Mouse (Mus musculus) Muller cell, postnatal 12 days (primary cell): Measurements from ENCODE around the gene Rnf39.

ENCODE experiments used
- DNase-seq: peaks from one replicate; pipeline ENCODE4 v3.0.0-alpha.2; 2015; ENCODE audit errors: inconsistent ontology term

The Rnf39 gene

DNA sequence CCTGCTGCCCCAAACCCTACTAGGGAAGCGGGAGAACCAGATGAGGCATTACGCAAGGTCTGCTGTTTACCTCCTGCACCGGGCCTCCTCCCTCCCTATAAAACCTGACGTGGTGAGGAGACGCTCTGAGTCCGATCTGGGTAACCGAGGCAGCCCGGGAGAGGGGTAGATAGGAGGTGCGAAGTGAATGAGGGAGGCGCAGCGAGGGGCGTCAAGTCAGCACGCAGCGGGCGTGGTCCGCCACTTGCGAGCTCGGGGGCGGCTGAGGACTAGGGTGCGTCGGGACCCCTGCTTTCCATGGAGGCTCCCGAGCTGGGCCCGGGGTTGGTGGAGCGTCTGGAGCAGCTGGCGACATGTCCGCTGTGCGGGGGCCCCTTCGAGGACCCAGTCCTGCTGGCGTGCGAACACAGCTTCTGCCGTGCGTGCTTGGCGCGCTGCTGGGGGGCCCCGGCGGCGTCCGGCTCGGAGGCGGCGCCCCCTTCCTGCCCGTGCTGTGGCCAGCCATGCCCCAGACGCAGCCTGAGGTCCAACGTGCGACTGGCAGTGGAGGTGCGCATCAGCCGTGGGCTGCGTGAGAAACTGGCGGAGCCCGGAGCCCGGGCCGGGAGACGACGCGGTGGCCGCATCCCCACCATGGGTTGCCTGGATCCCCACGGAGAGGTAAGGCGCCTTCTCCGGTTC is at the start of gene Rnf39:
Rnf39 (plus strand) TSS at position 128 of the 681 bp plus-strand sequence.
- no peak for DNase-seq

DNA sequence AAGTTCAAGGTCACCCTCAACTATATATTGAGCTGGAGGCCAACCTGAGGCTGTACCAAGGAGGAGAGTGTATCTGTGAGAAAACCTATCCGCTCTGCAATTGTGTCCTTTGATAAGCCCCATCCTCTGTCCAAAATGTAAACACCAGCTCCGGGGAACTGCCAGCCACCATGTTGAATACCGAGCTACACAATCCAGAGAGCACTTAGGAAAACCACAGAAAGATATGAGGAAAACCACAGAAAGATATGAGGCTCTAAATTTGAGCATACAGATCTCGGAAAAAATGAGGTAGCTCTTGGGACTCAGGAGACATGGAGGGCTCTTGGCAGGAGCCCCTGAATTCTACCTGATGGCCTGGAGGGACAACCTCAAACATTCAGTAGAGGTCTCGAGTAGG is 49.3 kb upstream of the Rnf39 start:
- no peak for DNase-seq

DNA sequence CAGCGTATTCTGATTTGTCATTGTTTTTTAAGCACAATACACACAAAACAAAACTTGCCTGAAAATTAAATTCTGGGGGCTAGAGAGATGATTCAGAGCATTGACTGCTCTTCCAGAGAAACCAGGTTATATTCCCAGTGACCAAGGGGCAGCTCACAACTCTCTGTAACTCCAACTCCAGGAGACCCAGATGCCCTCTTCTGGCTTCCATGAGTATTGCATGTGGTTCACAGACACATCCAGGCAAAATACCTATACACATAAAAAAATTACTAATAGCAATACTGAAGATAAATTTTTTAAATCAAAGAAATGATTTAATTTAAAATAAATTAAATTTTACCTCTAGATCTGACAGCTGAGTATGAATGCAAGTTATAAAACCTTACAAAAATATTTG is 46.1 kb upstream of the Rnf39 start:
- no peak for DNase-seq

DNA sequence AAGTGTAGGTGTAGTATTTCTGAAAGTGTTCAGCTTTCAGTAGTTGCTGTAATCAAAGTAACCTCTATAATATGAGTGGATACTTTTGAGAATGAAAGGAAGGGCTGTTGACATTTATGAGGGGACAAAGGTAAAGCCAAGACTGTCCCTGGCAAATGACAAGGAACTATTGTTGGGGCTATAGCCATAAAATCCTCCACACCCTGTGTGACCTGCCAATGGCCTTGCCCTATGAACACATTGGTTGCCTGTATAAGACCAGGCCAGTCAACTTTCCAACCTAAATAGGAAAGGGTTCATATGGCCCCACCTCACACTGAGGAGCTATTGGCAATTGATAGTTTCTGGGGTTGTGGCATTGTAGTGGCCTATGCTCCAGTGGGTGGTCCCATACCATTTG is 45.7 kb upstream of the Rnf39 start:
- no peak for DNase-seq

DNA sequence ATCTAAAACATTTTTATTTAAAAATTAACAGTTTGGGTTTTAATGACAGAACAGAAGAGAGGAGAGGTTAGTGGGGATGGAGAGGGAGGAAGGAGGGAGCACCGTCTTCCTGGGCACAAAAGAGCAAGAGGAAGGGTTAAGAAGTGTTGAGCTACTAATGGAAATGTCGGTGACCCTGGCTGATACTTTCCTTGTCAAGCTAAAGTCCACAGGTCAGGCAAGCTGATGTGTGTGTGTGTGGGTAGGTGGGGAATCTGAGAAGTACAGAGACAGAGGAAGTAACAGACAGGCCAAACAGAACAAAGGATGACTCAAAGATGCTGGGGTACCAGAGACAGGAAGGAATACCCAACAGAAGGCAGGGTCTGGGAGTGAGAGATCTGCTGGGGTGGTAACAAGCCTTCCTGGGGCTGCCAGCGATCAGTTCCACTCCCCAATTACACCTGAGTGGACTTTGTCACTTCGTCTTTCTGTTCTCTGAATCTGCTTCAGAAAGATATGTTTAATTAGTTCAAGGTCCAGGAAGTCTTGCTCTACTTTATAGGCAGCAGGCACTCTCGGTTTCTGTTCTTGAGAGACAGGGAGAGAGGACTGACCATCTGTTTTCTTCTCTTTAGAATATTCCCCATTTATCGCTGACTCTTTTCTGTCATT is 45.0 kb upstream of the Rnf39 start, which contains the start of gene Trim31:
Trim31 (plus strand) TSS at position 567 of the 654 bp plus-strand sequence.
- DNase-seq, result no peak

DNA sequence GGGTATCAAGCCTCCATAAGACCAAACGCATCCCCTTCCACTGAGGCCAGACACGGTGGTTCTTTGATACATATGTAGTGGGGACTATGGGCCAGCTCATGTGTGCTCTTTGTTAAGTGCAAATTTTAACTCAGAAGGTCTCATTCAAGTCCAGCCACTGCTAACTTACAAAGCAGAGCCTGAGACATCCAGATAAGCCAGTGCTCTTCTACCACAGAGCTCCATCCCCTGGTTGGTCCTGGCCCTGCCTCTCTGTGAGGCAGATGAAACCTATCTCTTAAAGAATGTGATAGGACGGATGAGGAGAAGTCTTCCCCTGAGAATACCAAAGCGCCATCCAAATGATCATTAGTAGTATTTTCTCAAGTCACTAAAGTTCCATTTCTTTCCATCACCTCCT is 43.3 kb upstream of the Rnf39 start:
- DNase-seq, result no peak

DNA sequence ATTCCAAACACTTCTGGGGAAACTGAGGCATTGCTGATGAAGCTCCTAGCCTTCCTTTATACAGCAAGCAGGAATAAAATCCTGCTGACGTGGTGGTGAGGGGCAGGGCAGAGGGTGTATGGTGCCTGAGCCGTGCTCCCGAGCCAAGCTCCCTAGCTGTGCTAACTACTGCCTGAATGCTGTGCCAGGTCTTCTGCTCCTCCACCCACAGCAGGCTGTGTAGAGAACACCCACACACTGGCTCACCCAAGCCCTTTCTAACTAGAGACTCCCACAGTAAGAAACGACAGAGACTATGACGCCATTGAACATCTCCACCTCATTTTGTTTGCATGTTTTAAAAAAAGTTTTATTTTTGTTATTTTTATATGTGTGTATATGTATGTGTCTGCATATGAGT is 42.7 kb upstream of the Rnf39 start:
- no peak for DNase-seq

DNA sequence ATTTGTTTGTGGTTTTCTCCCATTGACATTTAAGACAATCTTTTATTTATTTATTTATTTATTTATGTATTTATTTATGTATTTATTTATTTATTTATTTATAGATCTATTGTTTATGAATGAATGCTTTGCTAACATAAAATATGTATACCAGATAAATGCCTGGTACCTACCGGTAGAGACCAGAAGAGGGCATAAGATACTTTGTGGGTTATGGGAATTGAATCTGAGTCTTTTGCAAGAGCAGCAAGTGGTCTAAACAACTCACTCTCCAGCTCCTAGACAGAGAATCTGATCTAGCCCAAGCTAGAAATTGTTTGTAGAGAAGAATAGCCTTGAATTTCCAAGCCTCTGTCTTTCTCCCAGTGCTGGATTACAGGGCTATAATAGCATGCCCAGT is 42.0 kb upstream of the Rnf39 start:
- no peak for DNase-seq

DNA sequence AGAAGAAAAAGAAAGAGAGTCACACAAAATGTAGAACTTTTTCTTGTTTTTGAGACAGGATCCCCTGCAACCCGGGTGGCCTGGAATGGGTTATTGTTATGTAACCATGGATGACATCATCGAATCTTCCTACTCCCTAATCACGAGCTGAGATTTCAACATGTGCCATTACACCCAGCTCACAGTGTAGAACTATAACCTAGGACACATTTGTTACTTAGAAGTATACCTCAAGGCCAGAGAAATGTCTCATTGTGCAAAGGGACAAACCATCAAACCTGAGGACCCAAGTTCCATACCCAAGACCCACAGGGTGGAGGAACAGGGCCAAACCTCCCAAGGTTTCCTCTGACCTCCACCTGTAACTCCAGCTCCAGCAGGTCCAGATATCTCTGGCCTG is 39.1 kb upstream of the Rnf39 start:
- no peak for DNase-seq

DNA sequence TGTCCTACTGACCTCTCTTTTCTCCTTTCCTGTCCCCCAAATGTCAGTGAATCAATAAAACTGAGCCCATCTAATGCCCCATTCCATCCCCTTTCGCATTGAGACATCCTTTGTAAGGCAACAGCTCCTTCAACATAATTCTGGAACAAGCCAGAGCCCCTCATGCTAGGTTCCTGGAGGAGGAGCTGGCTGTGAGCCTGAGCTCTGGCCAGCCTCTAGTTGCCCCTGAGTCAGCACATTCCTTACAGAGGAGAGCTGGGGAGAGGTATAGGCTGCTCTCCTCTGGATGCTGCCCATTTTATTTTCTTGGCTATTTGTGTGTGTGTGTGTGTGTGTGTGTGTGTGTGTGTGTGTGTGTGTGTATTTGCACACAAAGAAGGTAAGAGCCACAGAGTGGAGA is 34.5 kb upstream of the Rnf39 start:
- no peak for DNase-seq

DNA sequence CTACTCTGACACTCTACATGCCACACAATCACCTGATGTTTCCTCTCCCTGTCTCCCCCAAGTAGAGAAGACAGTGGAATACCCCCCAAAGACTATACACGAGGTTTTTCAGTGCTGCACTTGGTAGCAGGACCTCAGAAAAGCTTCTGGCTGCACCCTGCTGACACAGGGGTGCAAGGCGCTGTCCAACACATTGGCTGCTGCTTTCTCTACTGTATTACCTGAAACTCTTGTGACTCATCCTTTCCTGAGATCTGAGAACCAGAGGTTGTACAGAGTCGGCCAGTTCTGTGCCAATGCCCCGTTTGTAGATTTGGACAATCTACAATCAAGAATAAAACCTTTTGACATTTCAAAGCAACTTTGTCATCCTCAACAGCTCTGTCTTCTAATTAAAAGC is 32.9 kb upstream of the Rnf39 start:
- DNase-seq, result no peak

DNA sequence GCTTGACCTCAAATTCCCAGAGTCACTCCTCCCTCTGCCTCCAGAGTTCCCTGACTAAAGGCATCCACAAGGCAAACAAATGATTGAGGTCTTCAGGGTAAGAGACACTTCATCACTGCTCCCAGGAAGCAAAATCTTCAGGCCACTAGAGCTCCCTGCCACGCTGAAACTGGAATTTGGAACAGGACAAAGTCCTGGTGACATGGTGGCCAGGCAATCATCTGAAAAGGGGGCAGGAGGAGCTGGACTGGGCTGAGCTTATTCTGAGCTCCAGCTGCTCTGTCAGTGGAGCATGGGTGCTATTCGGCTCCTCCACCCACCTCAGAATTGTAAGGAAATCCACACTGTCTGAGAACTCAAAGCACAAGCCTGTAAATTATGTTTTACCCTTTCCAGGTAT is 30.7 kb upstream of the Rnf39 start:
- DNase-seq, result no peak

DNA sequence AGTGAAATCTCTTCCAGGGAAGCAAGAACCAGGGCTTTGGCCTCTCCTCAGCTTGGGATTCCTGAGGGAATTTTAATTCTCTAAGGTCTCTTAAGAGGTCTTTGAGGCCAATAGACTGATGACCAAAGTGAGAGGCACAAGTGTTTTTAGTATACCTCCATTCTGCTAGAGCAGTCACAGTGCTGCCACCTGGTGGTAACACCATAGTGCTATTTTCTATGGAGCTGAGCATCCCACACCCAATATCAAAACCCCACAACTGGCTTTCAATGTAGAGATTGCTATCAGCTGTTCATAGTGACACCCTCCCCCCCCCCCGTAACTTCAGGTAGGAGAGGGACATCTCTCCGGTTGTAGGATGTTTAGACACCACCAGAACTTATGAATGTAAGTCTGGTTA is 28.6 kb upstream of the Rnf39 start:
- DNase-seq, result peak; percentile 43

DNA sequence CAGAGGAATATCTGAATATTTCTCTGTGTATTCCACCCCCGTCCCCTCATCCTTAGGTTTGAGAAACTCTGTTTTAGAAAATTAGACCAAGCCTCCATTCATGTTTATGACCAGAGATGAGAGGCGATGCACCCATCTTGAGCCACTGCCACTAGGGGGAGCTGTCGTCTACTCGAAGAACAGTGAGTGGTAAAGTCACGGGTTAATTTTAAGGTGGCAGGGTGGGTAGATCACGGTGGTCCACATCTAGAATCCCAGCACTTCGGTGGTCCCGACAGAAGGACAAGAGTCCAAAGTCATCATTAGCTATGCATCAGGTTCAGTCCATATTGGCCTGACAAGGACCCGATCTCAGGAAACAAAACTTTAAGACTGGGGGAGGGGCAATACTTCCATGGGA is 27.6 kb upstream of the Rnf39 start:
- DNase-seq, result peak; percentile 45

DNA sequence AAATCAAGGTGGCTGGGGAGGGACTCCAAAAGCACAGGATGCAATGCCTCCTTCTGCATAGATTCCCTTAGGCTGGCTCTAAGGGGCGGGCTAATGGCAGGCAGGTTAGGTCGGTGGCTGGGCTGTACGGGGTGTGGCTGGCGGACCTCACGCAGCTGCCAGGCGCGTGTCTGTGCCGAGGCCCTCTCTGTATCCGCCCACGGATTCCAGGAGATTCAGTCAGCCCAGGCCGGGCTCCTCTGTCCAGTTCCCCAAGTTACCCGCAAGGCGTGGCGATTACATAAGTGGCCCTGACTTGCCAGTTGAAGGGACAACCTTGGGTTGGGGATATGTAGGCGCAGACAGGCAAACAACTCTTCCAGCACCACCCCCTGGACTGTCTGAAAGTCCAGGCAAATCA is 22.5 kb upstream of the Rnf39 start:
- no peak for DNase-seq

DNA sequence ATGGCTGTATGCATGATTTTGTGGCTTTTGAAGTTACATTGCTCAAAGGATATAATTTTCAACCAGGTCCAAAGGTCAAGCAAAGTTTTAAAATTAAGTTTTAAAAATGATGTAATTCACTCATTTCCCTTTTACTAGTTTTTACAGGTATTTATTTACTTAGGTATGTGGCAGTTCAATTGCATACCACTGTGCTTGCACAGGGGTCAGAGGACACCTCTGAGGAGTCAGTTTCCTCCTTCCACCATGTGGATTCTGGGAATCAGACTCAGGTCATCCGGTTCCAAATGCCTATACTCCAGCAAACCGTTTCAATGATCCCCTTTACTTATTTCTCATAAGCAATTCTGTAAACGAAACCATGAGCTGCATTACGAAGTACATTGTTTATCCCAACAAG is 20.0 kb upstream of the Rnf39 start:
- DNase-seq, result no peak

DNA sequence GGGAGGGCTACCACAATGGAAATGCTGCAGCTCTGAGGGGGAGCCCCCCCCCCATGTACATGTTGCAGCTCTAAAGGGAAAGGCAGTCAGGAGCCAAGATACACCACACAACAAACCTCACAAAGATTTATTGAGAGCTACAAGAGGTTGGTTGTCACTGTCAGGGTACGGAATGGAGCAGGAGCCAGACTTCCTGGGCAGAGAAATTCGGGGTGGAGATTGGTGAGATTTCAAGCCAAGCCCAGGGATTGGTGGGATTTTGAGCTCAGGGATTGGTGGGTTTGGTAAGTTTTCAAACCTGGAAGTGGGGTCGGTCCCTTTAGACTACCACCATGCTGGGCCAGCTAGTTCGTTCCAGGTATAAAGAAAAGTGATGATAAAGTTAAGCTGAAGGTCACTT is 19.2 kb upstream of the Rnf39 start:
- no peak for DNase-seq

DNA sequence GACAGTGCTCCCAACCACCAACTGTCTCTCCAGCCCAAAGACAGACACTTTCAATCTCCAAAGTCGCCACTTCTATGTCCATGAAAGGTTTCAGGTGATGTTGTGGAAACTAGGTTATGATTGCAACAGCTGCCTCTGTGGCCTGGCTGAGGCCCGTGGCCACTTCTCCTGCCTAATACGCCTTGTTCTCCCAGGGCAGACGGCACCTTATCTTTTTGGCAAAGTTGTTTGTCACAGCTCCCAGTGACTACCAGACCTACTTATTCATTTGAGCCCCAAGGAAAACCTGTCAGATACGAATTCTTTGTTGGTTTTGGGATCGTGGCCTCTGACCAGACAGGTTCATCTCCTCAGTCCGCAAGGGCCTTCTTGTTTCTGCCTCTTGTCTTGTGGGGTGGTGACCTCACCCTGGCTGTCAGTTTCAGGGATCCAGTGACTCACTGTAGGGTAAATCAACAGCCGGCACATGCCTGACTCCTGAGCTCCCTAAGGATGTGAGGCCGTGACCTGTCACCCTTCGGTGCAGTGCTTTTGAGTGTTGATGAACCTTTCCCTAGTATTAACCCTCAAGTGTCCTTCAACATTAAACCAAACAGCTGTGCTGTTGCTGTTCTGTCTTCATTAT is 15.1 kb upstream of the Rnf39 start:
- DNase-seq, result no peak

DNA sequence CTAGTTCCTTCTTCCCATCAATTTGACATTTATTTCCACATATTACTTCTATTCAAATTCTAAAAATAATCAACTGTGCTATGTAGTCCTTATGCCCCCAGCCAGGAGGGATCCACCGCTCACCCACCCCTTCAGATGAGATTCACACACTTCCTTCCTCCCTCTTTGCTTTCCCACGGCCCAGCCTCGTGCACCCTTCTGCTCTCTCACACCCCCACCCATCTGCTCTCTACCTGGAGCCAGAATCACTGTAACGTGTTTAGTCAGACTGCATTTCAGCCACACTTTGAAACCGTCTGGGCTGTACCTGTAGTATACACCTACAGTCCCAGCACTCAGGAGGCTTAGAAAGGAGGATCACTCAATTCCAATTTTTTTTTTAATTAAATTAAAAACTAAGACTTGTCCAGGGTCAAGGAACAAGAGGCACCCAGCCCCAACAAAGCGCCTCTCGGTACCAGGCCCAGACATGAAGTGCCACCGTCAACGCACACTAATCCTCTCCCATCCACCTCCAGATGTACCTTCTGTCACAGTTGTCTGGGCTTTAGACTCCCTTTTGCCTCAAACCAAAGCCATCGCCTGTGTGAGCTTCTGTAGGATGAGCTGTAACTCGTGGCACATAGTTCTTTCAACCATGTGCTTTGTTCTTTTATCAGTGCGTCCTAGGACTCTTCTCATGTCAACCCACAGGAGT is 13.3 kb upstream of the Rnf39 start:
- DNase-seq, result no peak

DNA sequence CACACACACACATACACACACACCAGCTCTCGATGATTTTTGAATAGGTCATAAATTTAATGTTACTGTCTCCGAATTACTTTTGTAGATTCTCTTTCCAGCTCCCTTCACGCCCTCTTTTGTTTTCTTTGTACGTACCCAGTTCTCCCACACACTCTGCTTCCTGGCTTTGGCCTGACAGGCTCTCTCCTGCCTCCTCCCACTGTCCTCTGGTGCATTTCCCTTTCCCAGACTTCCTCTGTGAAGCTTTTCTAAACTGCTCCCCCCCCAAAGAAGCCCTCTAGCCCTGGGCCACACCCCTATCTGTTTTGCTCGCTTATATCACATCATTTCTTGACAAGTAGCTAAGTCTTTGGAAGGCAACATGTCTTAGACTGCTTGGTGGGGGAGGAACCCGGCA is 12.5 kb upstream of the Rnf39 start:
- no peak for DNase-seq

DNA sequence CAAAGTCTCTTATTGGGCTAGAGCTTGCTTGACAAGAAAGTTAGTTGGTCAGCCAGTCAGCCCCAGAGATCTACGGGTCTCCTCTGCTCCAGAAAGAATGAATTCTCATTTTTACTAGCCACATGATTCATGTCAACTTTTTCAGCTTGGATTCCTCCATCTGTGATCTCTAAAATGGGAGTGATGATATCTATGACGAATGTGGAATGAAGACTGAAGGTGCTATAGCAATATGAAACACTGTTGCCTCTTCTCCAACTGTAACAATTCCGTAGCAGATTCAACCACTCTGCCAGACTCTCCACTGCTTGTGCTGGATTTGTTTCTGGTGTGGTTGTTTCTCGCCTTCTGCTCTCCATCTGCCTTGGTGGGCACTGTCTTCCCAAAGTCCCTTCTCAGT is 11.6 kb upstream of the Rnf39 start:
- DNase-seq, result no peak

DNA sequence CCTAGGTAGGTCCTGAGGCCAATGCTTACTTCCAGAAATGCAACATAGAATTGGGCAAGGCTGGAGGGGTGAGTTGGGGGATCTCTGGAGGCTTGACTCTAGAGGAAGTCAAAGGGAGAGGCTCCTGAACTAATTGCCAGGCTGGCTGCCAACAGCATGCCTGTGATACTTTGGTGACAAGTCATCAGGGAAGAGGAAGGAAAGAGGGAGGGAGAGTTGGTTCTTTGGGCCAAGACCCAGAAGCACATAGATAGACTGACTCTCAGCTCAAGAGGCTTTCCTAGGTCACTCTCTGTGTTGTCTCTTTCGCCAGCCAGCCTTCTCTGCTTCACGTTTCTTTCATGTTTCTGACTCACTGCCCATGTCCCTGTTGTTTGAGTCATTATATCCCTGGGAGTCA is 10.9 kb upstream of the Rnf39 start:
- DNase-seq, result peak; percentile 66

DNA sequence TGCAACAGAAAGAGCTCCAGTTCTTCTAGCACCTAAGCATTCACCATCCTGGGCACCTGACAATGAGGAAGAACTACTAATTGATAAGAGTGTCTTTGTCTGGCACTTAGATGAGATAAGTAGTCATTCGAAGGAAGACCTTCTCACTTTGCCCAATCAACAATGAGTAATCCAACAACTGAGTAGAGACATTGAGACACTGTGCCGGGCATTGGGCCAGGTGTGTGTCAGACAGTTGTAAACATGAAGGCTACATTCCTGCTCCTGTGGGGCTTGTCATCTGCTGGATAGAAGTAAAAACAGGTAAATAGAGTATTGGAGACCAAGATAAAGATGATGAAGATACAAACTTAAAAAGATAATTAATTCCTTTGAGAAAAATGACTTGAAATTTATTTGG is 4.7 kb upstream of the Rnf39 start:
- no peak for DNase-seq
